Mouse (Mus musculus): ENCODE measurements at regions not wholly inside any gene's neighbourhood (a gene's known extent, or its start where the extent isn't known, plus 50 kb on each side); places are given as distances from the start of the nearest gene placed in this dataset.

DNA sequence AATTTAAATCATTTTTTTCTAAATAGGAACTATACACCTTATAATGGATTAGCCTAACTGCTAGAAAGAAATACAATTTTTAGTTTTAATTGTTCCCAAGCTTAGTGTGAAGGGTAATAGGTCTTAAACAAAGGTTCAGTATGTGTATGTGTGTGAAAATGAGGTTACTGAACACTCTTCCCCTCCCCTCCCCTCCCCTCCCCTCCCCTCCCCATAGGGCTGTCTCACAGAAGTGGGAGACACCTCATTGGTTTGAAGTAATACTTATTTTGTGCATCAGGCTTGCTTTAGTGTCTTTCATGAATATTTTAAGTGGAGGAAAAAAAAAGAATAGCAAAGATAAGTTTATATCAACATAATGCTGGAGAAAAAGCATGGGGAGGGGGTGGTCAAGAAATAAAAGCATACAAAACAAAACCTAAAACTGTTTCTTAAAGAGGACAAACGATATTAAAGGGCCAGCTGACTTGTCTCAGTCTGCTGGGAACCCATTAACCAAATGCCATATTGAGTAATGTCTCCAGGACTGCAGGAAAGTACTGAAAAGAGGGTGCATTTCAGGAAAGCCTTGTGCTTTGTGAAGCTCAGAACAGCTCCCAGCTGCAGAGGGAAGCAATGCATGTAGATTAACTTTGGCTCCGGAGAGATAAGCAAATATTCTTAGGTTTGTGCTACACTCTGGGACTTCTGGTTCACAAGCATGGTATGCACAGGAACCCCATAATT lies 59.2 kb downstream of the Csl start:
- TF ChIP-seq CTCF (IDR thresholded peaks at IDR 0.05; ENCODE audit: low read depth, low read length) = no peak
- no peak for TF ChIP-seq GATA1 (IDR thresholded peaks at IDR 0.05; ENCODE audit: borderline replicate concordance, low read length)
- no peak for TF ChIP-seq TAL1 (conservative IDR thresholded peaks at IDR 0.05; ENCODE audit: low read depth, low read length)
